Comparison of ENCODE assay signal across 9 mouse cellular contexts in the genomic region with DNA sequence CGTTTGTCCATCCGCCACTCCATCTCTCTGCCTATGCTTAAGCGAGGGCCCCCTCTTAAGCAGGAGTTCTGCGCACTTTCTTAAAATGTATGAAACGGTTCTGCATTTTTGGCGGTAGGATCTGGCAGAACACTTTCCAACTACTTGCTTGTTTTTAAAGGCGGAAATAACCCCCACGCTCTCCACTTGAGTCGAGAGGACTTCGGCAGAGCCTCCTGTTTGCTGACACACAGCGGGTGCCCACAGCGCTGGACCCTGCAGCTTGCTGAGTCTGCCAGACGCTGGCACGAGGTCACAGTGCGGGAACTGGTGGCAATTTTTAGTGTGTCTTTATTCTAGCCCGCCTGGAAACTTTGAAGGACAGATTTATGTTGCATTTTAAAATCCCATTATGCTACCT.
DNase-seq lines count a peak whose midpoint lies in the region; ATAC-seq and TF ChIP-seq lines count a peak whose summit lies in the region.
"Had no signal": no experiment of that assay in that cellular context is flagged by ENCODE, and none has a peak within 500 bp of the region (broad histone marks: within the 10 kb centered on the region; RNA-seq: fewer than 3 reads in every experiment).

No protein-coding gene starts in this region.

- peak overlapping the region; percentile 30; the same call in 1 of the 2 replicates for H3K4me2 ChIP-seq in hindbrain, postnatal 0 days (ENCODE audit: low read depth, low read length)
- H3K4me2 ChIP-seq in neural tube, embryonic 14.5 days (ENCODE audit: low read depth, low read length): peak overlapping the region; percentile 3; the same call in 1 of the 2 replicates

- 0 out of 2 replicates have a peak overlapping the region, but pooled peaks have one; percentile 20 for H3K27ac ChIP-seq in forebrain, embryonic 10.5 days
- H3K27ac ChIP-seq in hindbrain, postnatal 0 days: no peak overlapping the region
- H3K27ac ChIP-seq in neural tube, embryonic 14.5 days (ENCODE audit: low read depth, low read length): no peak overlapping the region

- ATAC-seq in hindbrain, postnatal 0 days: no peak
- no peak for ATAC-seq in neural tube, embryonic 14.5 days (ENCODE audit: low read depth)

- no peak overlapping the region for H3K9ac ChIP-seq in hindbrain, postnatal 0 days (replicated peaks; ENCODE audit: low read length)
- no peak overlapping the region for H3K9ac ChIP-seq in neural tube, embryonic 14.5 days (replicated peaks; ENCODE audit: low read depth, low read length)

- TF ChIP-seq CTCF in hindbrain, postnatal 0 days (IDR thresholded peaks at IDR 0.05; ENCODE audit: low read depth): no peak

- WGBS in forebrain, embryonic 10.5 days: 24% methylated on average over 16 of the region's 16 CpGs
- WGBS in hindbrain, postnatal 0 days: 21% methylated on average over 16 of the region's 16 CpGs
- 21% methylated on average over 16 of the region's 16 CpGs for WGBS in neural tube, embryonic 14.5 days

- no peaks in the 10 kb centered on the region for H3K36me3 ChIP-seq in forebrain, embryonic 10.5 days (replicated peaks)
- no peaks in the 10 kb centered on the region for H3K36me3 ChIP-seq in hindbrain, postnatal 0 days (ENCODE audit: insufficient read depth, low read length)
- no peaks in the 10 kb centered on the region for H3K36me3 ChIP-seq in neural tube, embryonic 14.5 days (ENCODE audit: control insufficient read depth, insufficient read depth, low read length)
- H3K36me3 ChIP-seq: G1E had no signal

- peaks cover 87% of the 10 kb centered on the region for H3K27me3 ChIP-seq in forebrain, embryonic 10.5 days (ENCODE audit: poor library complexity, severe bottlenecking)
- no peaks in the 10 kb centered on the region for H3K27me3 ChIP-seq in hindbrain, postnatal 0 days (ENCODE audit: insufficient read depth, low read length)
- no peaks in the 10 kb centered on the region for H3K27me3 ChIP-seq in neural tube, embryonic 14.5 days (ENCODE audit: control insufficient read depth, insufficient read depth, low read length)

- H3K9me3 ChIP-seq in forebrain, embryonic 10.5 days: no peaks in the 10 kb centered on the region
- no peaks in the 10 kb centered on the region for H3K9me3 ChIP-seq in hindbrain, postnatal 0 days (ENCODE audit: low read length)
- no peaks in the 10 kb centered on the region for H3K9me3 ChIP-seq in neural tube, embryonic 14.5 days (ENCODE audit: control insufficient read depth, low read length)

- H3K4me3 ChIP-seq in forebrain, embryonic 10.5 days: peak overlapping the region; percentile 38
- no peak overlapping the region for H3K4me3 ChIP-seq in hindbrain, postnatal 0 days (ENCODE audit: low read length)
- H3K4me3 ChIP-seq in neural tube, embryonic 14.5 days (ENCODE audit: low read depth, low read length): no peak overlapping the region

- peak; percentile 33 to 45 for DNase-seq in kidney, postnatal 4 days
- DNase-seq in kidney, adult 9 months: no peak
- peak; percentile 44 for DNase-seq in forebrain, embryonic 10.5 days (ENCODE audit: extremely low spot score, low spot score)
- DNase-seq in hindbrain, postnatal 0 days (ENCODE audit: low spot score): peak; percentile 51
- no peak for DNase-seq in adrenal gland, postnatal 25 days
- DNase-seq in adrenal gland, postnatal 10 days: no peak
- no peak for DNase-seq in adrenal gland, adult 2 months

- peaks cover 10% of the 10 kb centered on the region for H3K4me1 ChIP-seq in forebrain, embryonic 10.5 days
- no peaks in the 10 kb centered on the region for H3K4me1 ChIP-seq in hindbrain, postnatal 0 days (ENCODE audit: insufficient read depth, low read length)
- no peaks in the 10 kb centered on the region for H3K4me1 ChIP-seq in neural tube, embryonic 14.5 days (ENCODE audit: control insufficient read depth, insufficient read depth, low read length)

Comparison
In these comparisons a context has a peak if more than half of its experiments do, and no peak if none do; other contexts are left out.
1. DNase-seq: peak in kidney, postnatal 4 days (2 of 2), forebrain, embryonic 10.5 days (single experiment) and hindbrain, postnatal 0 days (single experiment); none in kidney, adult 9 months (single experiment), adrenal gland, postnatal 25 days (single experiment), adrenal gland, postnatal 10 days (single experiment) and adrenal gland, adult 2 months (single experiment).